ENCODE assay signal across 22 mouse cellular contexts in genomic region chr9:100387171-100387685, GRCm38 (mm10).
DNase-seq lines count a peak whose midpoint lies in the region; ATAC-seq and TF ChIP-seq lines count a peak whose summit lies in the region.
"Had no signal": no experiment of that assay in that cellular context is flagged by ENCODE, and none has a peak within 500 bp of the region (broad histone marks: within the 10 kb centered on the region; RNA-seq: fewer than 3 reads in every experiment).

No protein-coding gene starts in this region.

- no peak overlapping the region for H3K9ac ChIP-seq in heart, embryonic 12.5 days
- H3K9ac ChIP-seq in embryonic facial prominence, embryonic 13.5 days = no peak overlapping the region
- no peak overlapping the region for H3K9ac ChIP-seq in limb, embryonic 14.5 days (ENCODE audit: low read depth, low read length, severe bottlenecking)
- H3K9ac ChIP-seq: hindbrain, embryonic 14.5 days; liver, embryonic 12.5 days; lung, embryonic 14.5 days; neural tube, embryonic 13.5 days had no signal

- peak overlapping the region; percentile 7; the same call in 1 of the 2 replicates for H3K4me2 ChIP-seq in heart, embryonic 12.5 days
- H3K4me2 ChIP-seq in embryonic facial prominence, embryonic 13.5 days = peak overlapping the region; percentile 20; the same call in 1 of the 2 replicates
- peak overlapping the region; percentile 20; the same call in 1 of the 2 replicates for H3K4me2 ChIP-seq in limb, embryonic 14.5 days (replicated peaks; ENCODE audit: low read depth, low read length, severe bottlenecking)
- H3K4me2 ChIP-seq: hindbrain, embryonic 14.5 days; liver, embryonic 12.5 days; lung, embryonic 14.5 days; neural tube, embryonic 13.5 days had no signal

- H3K4me3 ChIP-seq in heart, embryonic 12.5 days = no peak overlapping the region
- 0 out of 2 replicates have a peak overlapping the region, but pooled peaks have one; percentile 4 for H3K4me3 ChIP-seq in E14TG2a.4 (replicated peaks; ENCODE audit: low read length)
- H3K4me3 ChIP-seq in embryonic facial prominence, embryonic 13.5 days = no peak overlapping the region
- no peak overlapping the region for H3K4me3 ChIP-seq in limb, embryonic 14.5 days (replicated peaks; ENCODE audit: low read length)
- no peak overlapping the region for H3K4me3 ChIP-seq in thymus, adult 2 months (ENCODE audit: control insufficient read depth, insufficient read depth, low read length)
- H3K4me3 ChIP-seq: liver, embryonic 12.5 days; midbrain, embryonic 10.5 days; neural tube, embryonic 13.5 days had no signal

- H3K27me3 ChIP-seq in heart, embryonic 12.5 days (replicated peaks) = 0 out of 2 replicates have a peak, but pooled peaks cover 3% of the 10 kb centered on the region
- peaks cover 12% of the 10 kb centered on the region; the same call in 1 of the 2 replicates for H3K27me3 ChIP-seq in E14TG2a.4 (ENCODE audit: insufficient read depth, low read length)
- no peaks in the 10 kb centered on the region for H3K27me3 ChIP-seq in embryonic facial prominence, embryonic 13.5 days
- H3K27me3 ChIP-seq in limb, embryonic 14.5 days (ENCODE audit: control insufficient read depth, insufficient read depth, low read length) = no peaks in the 10 kb centered on the region
- H3K27me3 ChIP-seq in thymus, adult 2 months (ENCODE audit: control insufficient read depth, insufficient read depth, low read length) = no peaks in the 10 kb centered on the region
- H3K27me3 ChIP-seq: liver, embryonic 12.5 days had no signal

- DNase-seq in heart, postnatal 4 days = no peak
- no peak for DNase-seq in limb, embryonic 14.5 days (ENCODE audit: low spot score)
- DNase-seq in cerebellum, adult 11 months = no peak
- no peak for DNase-seq in right cerebral cortex, postnatal 10 days (ENCODE audit: low spot score in 2 of 2)
- no peak for DNase-seq in thymus, adult 2 months
- DNase-seq: adrenal gland, postnatal 25 days; cerebellum, adult 9-11 months; heart, adult 18-20 months; heart, postnatal 10 days; kidney, adult 2 months; kidney, postnatal 4 days; lung, embryonic 14.5 days; lung, postnatal 4 days; right cerebral cortex, postnatal 14 days had no signal

- 19% methylated on average over 13 of the region's 13 CpGs for WGBS in heart, embryonic 12.5 days
- 26% methylated on average over 13 of the region's 13 CpGs for WGBS in embryonic facial prominence, embryonic 13.5 days
- WGBS in limb, embryonic 14.5 days = 19% methylated on average over 13 of the region's 13 CpGs
- WGBS in thymus, adult 2 months = 42% methylated on average over 13 of the region's 13 CpGs

- no peaks in the 10 kb centered on the region; the same call in 1 of the 2 replicates for H3K4me1 ChIP-seq in heart, embryonic 12.5 days (replicated peaks)
- peaks cover 15% of the 10 kb centered on the region for H3K4me1 ChIP-seq in E14TG2a.4 (replicated peaks; ENCODE audit: low read depth, low read length)
- no peaks in the 10 kb centered on the region; the same call in 1 of the 2 replicates for H3K4me1 ChIP-seq in embryonic facial prominence, embryonic 13.5 days
- H3K4me1 ChIP-seq in limb, embryonic 14.5 days (ENCODE audit: control insufficient read depth, insufficient read depth, low read length) = no peaks in the 10 kb centered on the region
- H3K4me1 ChIP-seq in thymus, adult 2 months (replicated peaks; ENCODE audit: control insufficient read depth, insufficient read depth, low read length) = peaks cover 6% of the 10 kb centered on the region; the same call in 1 of the 2 replicates
- H3K4me1 ChIP-seq: liver, embryonic 12.5 days; neural tube, embryonic 13.5 days had no signal

- ATAC-seq in heart, embryonic 12.5 days (ENCODE audit: insufficient number of reproducible peaks, low FRiP score) = no peak
- ATAC-seq in embryonic facial prominence, embryonic 13.5 days (ENCODE audit: insufficient number of reproducible peaks, insufficient read depth, low FRiP score, low TSS enrichment, low read depth) = no peak; the same call in 1 of the 2 replicates
- ATAC-seq in limb, embryonic 14.5 days (ENCODE audit: low FRiP score, low read depth) = no peak
- ATAC-seq: liver, embryonic 12.5 days had no signal

- no peak for TF ChIP-seq CTCF in E14TG2a.4 (conservative IDR thresholded peaks at IDR 0.05; ENCODE audit: low read length)
- TF ChIP-seq CTCF in thymus, adult 2 months (IDR thresholded peaks at IDR 0.05; ENCODE audit: borderline replicate concordance, control insufficient read depth, extremely low read depth, insufficient read depth, low read length, poor library complexity) = no peak

- TF ChIP-seq POLR2A in limb, embryonic 14.5 days (IDR thresholded peaks at IDR 0.05; ENCODE audit: borderline replicate concordance, extremely low read depth, insufficient read depth, insufficient read length) = no peak
- no peak for TF ChIP-seq POLR2A in thymus, adult 2 months (IDR thresholded peaks at IDR 0.05; ENCODE audit: control insufficient read depth, extremely low read depth, insufficient read depth, low read length, poor library complexity)

- H3K9me3 ChIP-seq in heart, embryonic 12.5 days (replicated peaks) = no peaks in the 10 kb centered on the region
- H3K9me3 ChIP-seq in E14TG2a.4 (ENCODE audit: low read length) = peaks cover 17% of the 10 kb centered on the region
- no peaks in the 10 kb centered on the region for H3K9me3 ChIP-seq in embryonic facial prominence, embryonic 13.5 days
- no peaks in the 10 kb centered on the region for H3K9me3 ChIP-seq in limb, embryonic 14.5 days (ENCODE audit: control insufficient read depth, low read length)
- H3K9me3 ChIP-seq: G1E; liver, embryonic 12.5 days; midbrain, embryonic 10.5 days; neural tube, embryonic 13.5 days had no signal

- no peak overlapping the region for H3K27ac ChIP-seq in heart, embryonic 12.5 days (ENCODE audit: poor library complexity, severe bottlenecking)
- no peak overlapping the region for H3K27ac ChIP-seq in embryonic facial prominence, embryonic 13.5 days
- no peak overlapping the region for H3K27ac ChIP-seq in limb, embryonic 14.5 days (replicated peaks; ENCODE audit: low read depth, low read length)
- H3K27ac ChIP-seq in thymus, adult 2 months (ENCODE audit: control insufficient read depth, insufficient read depth, low read length) = no peak overlapping the region
- H3K27ac ChIP-seq: hindbrain, embryonic 14.5 days; liver, embryonic 12.5 days; midbrain, embryonic 10.5 days; neural tube, embryonic 13.5 days had no signal

- H3K36me3 ChIP-seq in heart, embryonic 12.5 days = no peaks in the 10 kb centered on the region
- H3K36me3 ChIP-seq in E14TG2a.4 (ENCODE audit: insufficient read depth, low read length) = no peaks in the 10 kb centered on the region
- H3K36me3 ChIP-seq in embryonic facial prominence, embryonic 13.5 days = no peaks in the 10 kb centered on the region
- H3K36me3 ChIP-seq in limb, embryonic 14.5 days (ENCODE audit: control insufficient read depth, insufficient read depth, low read length) = no peaks in the 10 kb centered on the region
- H3K36me3 ChIP-seq in thymus, adult 2 months (ENCODE audit: control insufficient read depth, insufficient read depth, low read length) = no peaks in the 10 kb centered on the region
- H3K36me3 ChIP-seq: G1E; liver, embryonic 12.5 days; midbrain, embryonic 10.5 days; neural tube, embryonic 13.5 days had no signal
